Mouse (Mus musculus): ENCODE results near the gene Susd1.

GRCm38 (mm10) chr4:59380478-59380877, 58.0 kb downstream of the Susd1 start:
- TF ChIP-seq POLR2A (IDR thresholded peaks at IDR 0.05; ENCODE audit: borderline replicate concordance, extremely low read depth, insufficient read depth, insufficient read length, poor library complexity, severe bottlenecking) = no peak
- TF ChIP-seq CTCF (IDR thresholded peaks at IDR 0.05; ENCODE audit: borderline replicate concordance, extremely low read depth, insufficient read depth, insufficient read length) = no peak
